Mouse (Mus musculus) intestine, postnatal 0 days (tissue): ENCODE data around the gene Ptprf. TPM values are rescaled to one million over a fixed set of nuclear protein-coding genes. Genes with fewer than 3 reads are reported as not detected.
A peak's percentile ranks its signal among the peaks of the same experiment; 100 is the strongest.

Experiments
- ATAC-seq: fragments of 200-750 bp; cut with Nextera tagmentation; 2 replicates; pipeline ENCODE4 v1.8.0; 2017; ENCODE audit warnings: mild to moderate bottlenecking, moderate TSS enrichment, moderate library complexity
- H3K27ac ChIP-seq: fragments of 300-500 bp; sonication (generic); 2 replicates; pipeline ENCODE4 v1.5.1; 2014; ENCODE audit warnings: mild to moderate bottlenecking, low read depth, low read length, moderate library complexity
- H3K27me3 ChIP-seq: fragments of 300-500 bp; sonication (generic); replicated peaks from 2 replicates; pipeline ENCODE4 v1.6.1; 2014; ENCODE audit warnings: low read length, mixed read lengths; ENCODE audit not compliant: control insufficient read depth, insufficient read depth
- H3K36me3 ChIP-seq: fragments of 300-500 bp; sonication (generic); 2 replicates; pipeline ENCODE4 v1.6.1; 2014; ENCODE audit warnings: mild to moderate bottlenecking, moderate library complexity; ENCODE audit not compliant: control insufficient read depth, insufficient read depth
- H3K4me1 ChIP-seq: fragments of 300-500 bp; sonication (generic); replicated peaks from 2 replicates; pipeline ENCODE4 v1.6.1; 2014; ENCODE audit warnings: antibody characterized with exemption, low read length, mixed read lengths; ENCODE audit not compliant: control insufficient read depth, insufficient read depth
- H3K4me2 ChIP-seq: fragments of 300-500 bp; sonication (generic); replicated peaks from 2 replicates; pipeline ENCODE4 v1.6.1; 2014; ENCODE audit warnings: low read depth, mild to moderate bottlenecking, moderate library complexity
- H3K4me3 ChIP-seq: fragments of 300-500 bp; sonication (generic); 2 replicates; pipeline ENCODE4 v1.5.1; 2014; ENCODE audit warnings: low read depth, low read length
- H3K9ac ChIP-seq: fragments of 300-500 bp; sonication (generic); 2 replicates; pipeline ENCODE4 v1.6.1; 2014; ENCODE audit warnings: mild to moderate bottlenecking, low read depth, low read length
- H3K9me3 ChIP-seq: fragments of 300-500 bp; sonication (generic); 2 replicates; pipeline ENCODE4 v1.6.1; 2016; ENCODE audit warnings: mixed run types; ENCODE audit not compliant: control insufficient read depth
- CTCF ChIP-seq: sonication (generic); IDR thresholded peaks from 2 replicates; pipeline ENCODE4 v1.5.1; 2016; ENCODE audit warnings: low read depth, mild to moderate bottlenecking, control low read depth, antibody characterized with exemption, moderate library complexity
- WGBS: fragments of 180-500 bp; shearing (Covaris S2); extraction: QIAGEN DNeasy Blood & Tissue Kit; methylation state at CpG from one replicate; pipeline ENCODE4 v1.1.7; 2014; 5-methylcytosine and 5-hydroxymethylcytosine counted together
- polyA plus RNA-seq: library from polyadenylated mRNA; unstranded; fragments of >200 nt; fragmentation: Nextera tagmentation; extraction: Ambion mirVana; gene quantifications from 2 replicates; pipeline ENCODE4 v1.2.1, GENCODE M21; 2015

The Ptprf gene
- polyA plus RNA-seq, 1 experiment from 2014 or later = 32.8 TPM

GRCm38 (mm10) chr4:118289266-118289665 is 1.9 kb downstream of the Ptprf start:
- H3K36me3 ChIP-seq = peaks cover 4% of the 10 kb centered on the region; the same call in 1 of the 2 replicates
- H3K4me1 ChIP-seq = peaks cover 14% of the 10 kb centered on the region
- 0 out of 2 replicates have a peak, but pooled peaks have one; percentile 7 for ATAC-seq
- WGBS = 43% methylated on average over 5 of the region's 5 CpGs
- TF ChIP-seq CTCF = no peak
- H3K4me2 ChIP-seq = peak overlapping the region; percentile 86
- H3K27ac ChIP-seq = peak overlapping the region; percentile 97; the same call in 1 of the 2 replicates
- H3K4me3 ChIP-seq = peak overlapping the region; percentile 86
- no peaks in the 10 kb centered on the region for H3K9me3 ChIP-seq
- H3K9ac ChIP-seq = peak overlapping the region; percentile 91
- no peaks in the 10 kb centered on the region for H3K27me3 ChIP-seq

GRCm38 (mm10) chr4:118288531-118288930 is 2.7 kb downstream of the Ptprf start:
- no peak for TF ChIP-seq CTCF
- H3K9ac ChIP-seq = no peak overlapping the region
- peak overlapping the region; percentile 86; the same call in 1 of the 2 replicates for H3K4me2 ChIP-seq
- peak overlapping the region; percentile 97; the same call in 1 of the 2 replicates for H3K27ac ChIP-seq
- no peaks in the 10 kb centered on the region for H3K27me3 ChIP-seq
- 58% methylated on average over 6 of the region's 6 CpGs for WGBS
- no peaks in the 10 kb centered on the region for H3K9me3 ChIP-seq
- no peak overlapping the region for H3K4me3 ChIP-seq
- peaks cover 14% of the 10 kb centered on the region for H3K4me1 ChIP-seq
- ATAC-seq = no peak
- peaks cover 7% of the 10 kb centered on the region; the same call in 1 of the 2 replicates for H3K36me3 ChIP-seq

GRCm38 (mm10) chr4:118286202-118286601 is 5.0 kb downstream of the Ptprf start:
- H3K4me1 ChIP-seq = peaks cover 14% of the 10 kb centered on the region

GRCm38 (mm10) chr4:118282182-118282562 is 9.0 kb downstream of the Ptprf start:
- no peak for TF ChIP-seq CTCF
- Histone ChIP-seq H3K27ac (no peak overlapping the region), H3K36me3 (peaks cover 19% of the 10 kb centered on the region), H3K4me1 (peaks cover 6% of the 10 kb centered on the region), H3K4me3 (no peak overlapping the region), H3K4me2 (no peak overlapping the region), H3K27me3 (no peaks in the 10 kb centered on the region), H3K9ac (no peak overlapping the region), H3K9me3 (no peaks in the 10 kb centered on the region)
- WGBS = 69% methylated on average over 1 of the region's 1 CpGs
- no peak for ATAC-seq

More at GRCm38 (mm10) chr4:118286202-118286601, 5.0 kb downstream of the Ptprf start:
- Histone ChIP-seq H3K36me3 (peaks cover 19% of the 10 kb centered on the region), H3K9ac (no peak overlapping the region), H3K4me2 (no peak overlapping the region), H3K9me3 (no peaks in the 10 kb centered on the region), H3K27ac (no peak overlapping the region), H3K4me3 (no peak overlapping the region), H3K27me3 (no peaks in the 10 kb centered on the region)
- ATAC-seq = no peak
- 62% methylated on average over 5 of the region's 5 CpGs for WGBS
- TF ChIP-seq CTCF = no peak

DNA sequence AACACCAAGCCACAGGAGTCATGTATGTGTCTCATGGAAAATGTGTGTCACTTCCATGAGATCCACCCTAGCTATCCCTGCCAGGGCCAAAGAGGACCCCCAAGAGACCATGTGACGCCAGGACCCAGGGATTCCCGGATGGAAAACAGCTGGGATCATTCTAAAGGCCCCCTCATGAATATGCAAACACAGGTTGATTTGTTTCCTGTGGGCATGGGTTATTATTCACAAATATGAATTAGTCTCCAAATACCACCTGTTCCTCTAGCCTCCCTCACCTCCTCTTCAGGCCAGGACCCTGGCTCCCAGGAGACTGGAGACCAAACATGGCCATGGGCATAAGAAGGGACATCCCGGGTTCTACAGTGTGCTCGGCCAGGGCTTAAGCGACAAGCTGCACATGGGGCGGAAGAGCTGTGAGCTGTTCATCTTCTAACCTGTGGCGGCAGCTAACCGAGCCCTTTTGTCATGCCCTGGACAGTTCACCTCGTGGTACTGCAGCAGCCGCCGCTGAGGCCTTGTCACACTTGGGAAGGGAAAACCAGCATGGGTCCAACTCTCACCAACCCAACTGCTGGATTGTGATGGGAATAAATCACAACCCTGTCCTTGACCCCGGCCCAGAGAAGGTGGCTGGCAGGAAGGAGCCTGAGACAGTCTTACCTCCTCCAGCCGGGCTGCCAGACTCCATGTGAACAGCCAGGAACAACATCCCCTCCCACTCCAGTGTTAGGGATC is 9.6 kb downstream of the Ptprf start:
- no peak overlapping the region; the same call in 1 of the 2 replicates for H3K27ac ChIP-seq
- no peak for TF ChIP-seq CTCF

GRCm38 (mm10) chr4:118280506-118280905 is 10.7 kb downstream of the Ptprf start:
- no peak overlapping the region for H3K9ac ChIP-seq
- WGBS = 72% methylated on average over 7 of the region's 7 CpGs

More for the DNA sequence above, 9.6 kb downstream of the Ptprf start:
- 69% methylated on average over 13 of the region's 13 CpGs for WGBS
- no peak for ATAC-seq
- H3K27me3 ChIP-seq = no peaks in the 10 kb centered on the region
- H3K4me3 ChIP-seq = no peak overlapping the region
- H3K4me2 ChIP-seq = no peak overlapping the region
- H3K4me1 ChIP-seq = peaks cover 11% of the 10 kb centered on the region
- no peaks in the 10 kb centered on the region for H3K9me3 ChIP-seq
- H3K9ac ChIP-seq = no peak overlapping the region
- peaks cover 19% of the 10 kb centered on the region for H3K36me3 ChIP-seq

More at GRCm38 (mm10) chr4:118280506-118280905, 10.7 kb downstream of the Ptprf start:
- TF ChIP-seq CTCF = no peak
- peaks cover 24% of the 10 kb centered on the region for H3K36me3 ChIP-seq
- no peak overlapping the region for H3K27ac ChIP-seq
- H3K9me3 ChIP-seq = no peaks in the 10 kb centered on the region
- no peak overlapping the region for H3K4me3 ChIP-seq
- no peak overlapping the region for H3K4me2 ChIP-seq
- no peak for ATAC-seq
- H3K27me3 ChIP-seq = no peaks in the 10 kb centered on the region
- H3K4me1 ChIP-seq = peaks cover 22% of the 10 kb centered on the region; the same call in 1 of the 2 replicates
